Mouse (Mus musculus) midbrain, embryonic 16.5 days (tissue): ENCODE results near the gene Ppp2r5d. TPM values are rescaled to one million over a fixed set of nuclear protein-coding genes. Genes with fewer than 3 reads are reported as not detected.

Experiments used
- ATAC-seq: fragments of 200-750 bp; cut with Nextera tagmentation; 2 replicates; pipeline ENCODE4 v1.8.0; 2017; ENCODE audit warnings: moderate TSS enrichment
- H3K27ac ChIP-seq: fragments of 300-500 bp; sonication (generic); 2 replicates; pipeline ENCODE4 v1.5.1; 2014; ENCODE audit warnings: mild to moderate bottlenecking, low read length, mixed read lengths
- H3K27me3 ChIP-seq: fragments of 300-500 bp; sonication (generic); 2 replicates; pipeline ENCODE4 v1.6.1; 2014; ENCODE audit warnings: low read depth, low read length, mixed read lengths; ENCODE audit not compliant: control insufficient read depth, insufficient read depth
- H3K36me3 ChIP-seq: fragments of 300-500 bp; sonication (generic); 2 replicates; pipeline ENCODE4 v1.6.1; 2014; ENCODE audit warnings: mild to moderate bottlenecking, low read length, moderate library complexity, mixed read lengths; ENCODE audit not compliant: control insufficient read depth, insufficient read depth
- H3K4me1 ChIP-seq: fragments of 300-500 bp; sonication (generic); 2 replicates; pipeline ENCODE4 v1.6.1; 2014; ENCODE audit warnings: mild to moderate bottlenecking, low read length, mixed read lengths; ENCODE audit not compliant: control insufficient read depth, insufficient read depth
- H3K4me2 ChIP-seq: fragments of 300-500 bp; sonication (generic); 2 replicates; pipeline ENCODE4 v1.6.1; 2014; ENCODE audit warnings: mild to moderate bottlenecking, low read length, mixed read lengths
- H3K4me3 ChIP-seq: fragments of 300-500 bp; sonication (generic); 2 replicates; pipeline ENCODE4 v1.5.1; 2014; ENCODE audit warnings: low read depth, mild to moderate bottlenecking, low read length, moderate library complexity, mixed read lengths
- H3K9ac ChIP-seq: fragments of 300-500 bp; sonication (generic); 2 replicates; pipeline ENCODE4 v1.6.1; 2014; ENCODE audit warnings: low read depth, low read length, mixed read lengths
- H3K9me3 ChIP-seq: fragments of 300-500 bp; sonication (generic); replicated peaks from 2 replicates; pipeline ENCODE4 v1.6.1; 2014; ENCODE audit warnings: mild to moderate bottlenecking, low read length, mixed read lengths; ENCODE audit not compliant: control insufficient read depth, poor library complexity, severe bottlenecking
- WGBS: fragments of 180-500 bp; shearing (Covaris S2); extraction: QIAGEN DNeasy Blood & Tissue Kit; methylation state at CpG from one replicate; pipeline ENCODE4 v1.1.7; 2014; 5-methylcytosine and 5-hydroxymethylcytosine counted together
- polyA plus RNA-seq: library from polyadenylated mRNA; unstranded; fragments of >200 nt; fragmentation: Nextera tagmentation; extraction: Ambion mirVana; gene quantifications from 2 replicates; pipeline ENCODE4 v1.2.1, GENCODE M21; 2015

The Ppp2r5d gene
- polyA plus RNA-seq, 1 experiment from 2014 or later, result 102 TPM

GRCm38 (mm10) chr17:46698515-46698914, 6.4 kb downstream of the Ppp2r5d start:
- 94% methylated on average over 6 of the region's 6 CpGs for WGBS
- Histone ChIP-seq H3K27me3 (no peaks in the 10 kb centered on the region), H3K36me3 (peaks cover 9% of the 10 kb centered on the region; the same call in 1 of the 2 replicates), H3K9ac (no peak overlapping the region), H3K4me3 (no peak overlapping the region), H3K4me1 (peaks cover 17% of the 10 kb centered on the region), H3K4me2 (no peak overlapping the region), H3K27ac (no peak overlapping the region), H3K9me3 (no peaks in the 10 kb centered on the region)
- ATAC-seq, result no peak

GRCm38 (mm10) chr17:46694517-46695063, 10.3 kb downstream of the Ppp2r5d start:
- Histone ChIP-seq H3K27ac (no peak overlapping the region), H3K27me3 (no peaks in the 10 kb centered on the region), H3K9me3 (no peaks in the 10 kb centered on the region), H3K36me3 (peaks cover 9% of the 10 kb centered on the region; the same call in 1 of the 2 replicates), H3K4me1 (no peaks in the 10 kb centered on the region), H3K4me2 (no peak overlapping the region), H3K9ac (no peak overlapping the region), H3K4me3 (no peak overlapping the region)
- 55% methylated on average over 1 of the region's 1 CpGs for WGBS
- no peak for ATAC-seq

- Histone ChIP-seq H3K9me3 (no peaks in the 10 kb centered on the region), H3K4me2 (no peak overlapping the region), H3K27me3 (no peaks in the 10 kb centered on the region), H3K9ac (no peak overlapping the region), H3K27ac (no peak overlapping the region), H3K4me3 (no peak overlapping the region), H3K36me3 (peaks cover 9% of the 10 kb centered on the region), H3K4me1 (no peaks in the 10 kb centered on the region)
- ATAC-seq, result no peak
- WGBS, result 97% methylated on average over 2 of the region's 2 CpGs
These were observed 13.5 kb downstream of the Ppp2r5d start for GRCm38 (mm10) chr17:46691390-46691789.

GRCm38 (mm10) chr17:46690665-46691064, 14.2 kb downstream of the Ppp2r5d start:
- H3K4me3 ChIP-seq, result no peak overlapping the region
- peaks cover 11% of the 10 kb centered on the region for H3K36me3 ChIP-seq
- no peaks in the 10 kb centered on the region for H3K9me3 ChIP-seq
- ATAC-seq, result no peak
- no peak overlapping the region for H3K9ac ChIP-seq
- H3K27me3 ChIP-seq, result no peaks in the 10 kb centered on the region
- H3K27ac ChIP-seq, result no peak overlapping the region
- WGBS, result 92% methylated on average over 12 of the region's 12 CpGs
- no peaks in the 10 kb centered on the region for H3K4me1 ChIP-seq
- no peak overlapping the region for H3K4me2 ChIP-seq

- Histone ChIP-seq H3K9ac (no peak overlapping the region), H3K4me2 (no peak overlapping the region), H3K4me1 (peaks cover 8% of the 10 kb centered on the region), H3K36me3 (peaks cover 32% of the 10 kb centered on the region), H3K27me3 (no peaks in the 10 kb centered on the region), H3K4me3 (no peak overlapping the region), H3K27ac (no peak overlapping the region), H3K9me3 (no peaks in the 10 kb centered on the region)
- WGBS, result 92% methylated on average over 6 of the region's 6 CpGs
- ATAC-seq, result no peak
These were observed 19.0 kb downstream of the Ppp2r5d start for GRCm38 (mm10) chr17:46685913-46686312.

GRCm38 (mm10) chr17:46682654-46683389, 22.1 kb downstream of the Ppp2r5d start:
- WGBS, result 81% methylated on average over 16 of the region's 16 CpGs
- no peak for ATAC-seq
- Histone ChIP-seq H3K4me2 (no peak overlapping the region), H3K9ac (no peak overlapping the region), H3K4me3 (no peak overlapping the region), H3K27me3 (no peaks in the 10 kb centered on the region), H3K36me3 (peaks cover 32% of the 10 kb centered on the region), H3K4me1 (peaks cover 25% of the 10 kb centered on the region), H3K9me3 (no peaks in the 10 kb centered on the region), H3K27ac (no peak overlapping the region)

GRCm38 (mm10) chr17:46681466-46682118, 23.3 kb downstream of the Ppp2r5d start:
- 24% methylated on average over 12 of the region's 12 CpGs for WGBS
- Histone ChIP-seq H3K4me3 (peak overlapping the region; percentile 75), H3K4me2 (peak overlapping the region; percentile 97), H3K36me3 (peaks cover 34% of the 10 kb centered on the region), H3K9me3 (no peaks in the 10 kb centered on the region), H3K27ac (peak overlapping the region; percentile 82), H3K27me3 (no peaks in the 10 kb centered on the region), H3K9ac (peak overlapping the region; percentile 81), H3K4me1 (peaks cover 25% of the 10 kb centered on the region)
- peak; percentile 2 for ATAC-seq

GRCm38 (mm10) chr17:46680760-46681373, 24.0 kb downstream of the Ppp2r5d start, which contains the start of gene Klhdc3:
Gene Klhdc3, minus strand, starts transcription at chr17:46680914.
- WGBS, result 0% methylated on average over 45 of the region's 49 CpGs

More at GRCm38 (mm10) chr17:46680760-46681373, 24.0 kb downstream of the Ppp2r5d start, which contains the start of gene Klhdc3:
- peak; percentile 97 for ATAC-seq
- H3K36me3 ChIP-seq, result peaks cover 35% of the 10 kb centered on the region
- no peaks in the 10 kb centered on the region for H3K27me3 ChIP-seq
- H3K4me1 ChIP-seq, result peaks cover 25% of the 10 kb centered on the region
- no peaks in the 10 kb centered on the region for H3K9me3 ChIP-seq
- H3K27ac ChIP-seq, result peak within 1 kb of the TSS; percentile 88
- H3K4me3 ChIP-seq, result peak within 1 kb of the TSS; percentile 75
- H3K4me2 ChIP-seq, result peak within 1 kb of the TSS; percentile 97
- peak within 1 kb of the TSS; percentile 82 for H3K9ac ChIP-seq
